Mouse (Mus musculus) bone marrow macrophage, adult 2 months (primary cell): ENCODE data around the gene Trpc1.

Source experiments
- CTCF ChIP-seq: IDR thresholded peaks from 2 replicates; pipeline ENCODE4 v1.5.1; 2012; ENCODE audit warnings: low read depth, mild to moderate bottlenecking, low read length, moderate library complexity
- POLR2A ChIP-seq: IDR thresholded peaks from 2 replicates; pipeline ENCODE4 v1.6.1; 2012; ENCODE audit warnings: mild to moderate bottlenecking, low read depth, low read length, borderline replicate concordance

DNA sequence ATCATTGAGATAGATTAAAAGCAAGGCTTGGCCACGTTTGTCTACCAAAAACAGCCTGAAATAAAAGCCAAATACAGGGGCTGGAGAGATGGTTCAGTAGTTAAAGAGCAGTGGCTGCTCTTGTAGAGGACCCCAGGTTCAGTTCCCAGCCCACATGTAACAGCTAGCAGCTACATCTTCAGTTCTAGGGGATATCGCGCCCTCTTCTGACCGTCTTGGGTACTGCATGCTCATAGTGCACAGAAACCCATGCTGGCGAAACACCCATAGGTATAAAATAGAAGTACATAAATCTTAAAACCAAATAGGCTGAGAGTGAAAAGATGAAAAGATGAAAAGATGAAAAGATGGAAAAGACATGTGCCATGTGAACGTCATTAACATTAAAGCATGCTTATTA lies 77.4 kb downstream of the Trpc1 start:
- TF ChIP-seq CTCF, result no peak; the same call in 1 of the 2 replicates
- TF ChIP-seq POLR2A, result no peak
